Mouse (Mus musculus) neural tube, embryonic 11.5 days (tissue): ENCODE measurements around the gene Thbs3. TPM values are rescaled to one million over a fixed set of nuclear protein-coding genes. Genes with fewer than 3 reads are reported as not detected.
A peak's percentile ranks its signal among the peaks of the same experiment; 100 is the strongest.

ENCODE experiments used
- ATAC-seq: fragments of 200-750 bp; cut with Nextera tagmentation; 2 replicates; pipeline ENCODE4 v1.8.0; 2017; ENCODE audit warnings: moderate number of reproducible peaks, mild to moderate bottlenecking, moderate TSS enrichment, moderate library complexity; ENCODE audit not compliant: insufficient read depth, low FRiP score, low TSS enrichment
- DNase-seq: peaks from one replicate; pipeline ENCODE4 v3.0.0-alpha.2; 2015; ENCODE audit warnings: low spot score
- H3K27ac ChIP-seq: fragments of 300-500 bp; sonication (generic); 2 replicates; pipeline ENCODE4 v1.5.1; 2014; ENCODE audit warnings: low read depth, mild to moderate bottlenecking, low read length
- H3K27me3 ChIP-seq: fragments of 300-500 bp; sonication (generic); 2 replicates; pipeline ENCODE4 v1.6.1; 2014; ENCODE audit warnings: mild to moderate bottlenecking, low read length, mixed read lengths; ENCODE audit not compliant: control insufficient read depth, insufficient read depth
- H3K36me3 ChIP-seq: fragments of 300-500 bp; sonication (generic); 2 replicates; pipeline ENCODE4 v1.6.1; 2014; ENCODE audit warnings: mild to moderate bottlenecking, low read length, moderate library complexity, mixed read lengths; ENCODE audit not compliant: control insufficient read depth, insufficient read depth
- H3K4me1 ChIP-seq: fragments of 300-500 bp; sonication (generic); 2 replicates; pipeline ENCODE4 v1.6.1; 2014; ENCODE audit warnings: low read length, mixed read lengths; ENCODE audit not compliant: control insufficient read depth, insufficient read depth
- H3K4me2 ChIP-seq: fragments of 300-500 bp; sonication (generic); 2 replicates; pipeline ENCODE4 v1.6.1; 2014; ENCODE audit warnings: low read depth, mild to moderate bottlenecking, moderate library complexity
- H3K4me3 ChIP-seq: fragments of 300-500 bp; sonication (generic); 2 replicates; pipeline ENCODE4 v1.5.1; 2014; ENCODE audit warnings: low read depth, low read length
- H3K9ac ChIP-seq: fragments of 300-500 bp; sonication (generic); 2 replicates; pipeline ENCODE4 v1.6.1; 2014; ENCODE audit warnings: mild to moderate bottlenecking, low read length
- H3K9me3 ChIP-seq: fragments of 300-500 bp; sonication (generic); 2 replicates; pipeline ENCODE4 v1.6.1; 2016; ENCODE audit warnings: low read length; ENCODE audit not compliant: control insufficient read depth
- WGBS: fragments of 180-500 bp; shearing (Covaris S2); extraction: QIAGEN DNeasy Blood & Tissue Kit; methylation state at CpG from one replicate; pipeline ENCODE4 v1.1.7; 2014; 5-methylcytosine and 5-hydroxymethylcytosine counted together
- polyA plus RNA-seq: library from polyadenylated mRNA; unstranded; fragments of >200 nt; fragmentation: Nextera tagmentation; extraction: Ambion mirVana; gene quantifications from 2 replicates; pipeline ENCODE4 v1.2.1, GENCODE M21; 2014

Thbs3 gene
- polyA plus RNA-seq, 1 experiment from 2014 or later = 26.3 TPM

- no peak overlapping the region for H3K27ac ChIP-seq
- peaks cover 2% of the 10 kb centered on the region; the same call in 1 of the 2 replicates for H3K36me3 ChIP-seq
- DNase-seq = no peak
- no peaks in the 10 kb centered on the region for H3K4me1 ChIP-seq
- no peak for ATAC-seq
- no peak overlapping the region for H3K4me2 ChIP-seq
- H3K27me3 ChIP-seq = no peaks in the 10 kb centered on the region
- H3K9ac ChIP-seq = no peak overlapping the region
- 80% methylated on average over 8 of the region's 8 CpGs for WGBS
- no peaks in the 10 kb centered on the region for H3K9me3 ChIP-seq
- H3K4me3 ChIP-seq = no peak overlapping the region
These were observed 24.5 kb upstream of the Thbs3 start for GRCm38 (mm10) chr3:89190436-89190835.

GRCm38 (mm10) chr3:89193351-89193750 is 21.6 kb upstream of the Thbs3 start:
- Histone ChIP-seq H3K27ac (no peak overlapping the region), H3K4me2 (no peak overlapping the region), H3K4me3 (no peak overlapping the region), H3K27me3 (no peaks in the 10 kb centered on the region), H3K36me3 (no peaks in the 10 kb centered on the region), H3K9me3 (no peaks in the 10 kb centered on the region), H3K9ac (no peak overlapping the region), H3K4me1 (peaks cover 5% of the 10 kb centered on the region; the same call in 1 of the 2 replicates)
- DNase-seq (no peak), ATAC-seq (no peak)
- 75% methylated on average over 1 of the region's 1 CpGs for WGBS

GRCm38 (mm10) chr3:89193853-89194252 is 21.1 kb upstream of the Thbs3 start:
- DNase-seq (no peak), ATAC-seq (no peak)
- Histone ChIP-seq H3K36me3 (no peaks in the 10 kb centered on the region), H3K27ac (no peak overlapping the region), H3K9me3 (no peaks in the 10 kb centered on the region), H3K9ac (no peak overlapping the region), H3K4me3 (no peak overlapping the region), H3K27me3 (no peaks in the 10 kb centered on the region), H3K4me2 (no peak overlapping the region), H3K4me1 (peaks cover 5% of the 10 kb centered on the region; the same call in 1 of the 2 replicates)
- 87% methylated on average over 2 of the region's 2 CpGs for WGBS

GRCm38 (mm10) chr3:89195979-89196877 is 18.8 kb upstream of the Thbs3 start:
- 9% methylated on average over 33 of the region's 33 CpGs for WGBS

GRCm38 (mm10) chr3:89199839-89200238 is 15.1 kb upstream of the Thbs3 start:
- ATAC-seq = no peak
- H3K27me3 ChIP-seq = no peaks in the 10 kb centered on the region
- 80% methylated on average over 3 of the region's 3 CpGs for WGBS

More at GRCm38 (mm10) chr3:89195979-89196877, 18.8 kb upstream of the Thbs3 start:
- peaks cover 5% of the 10 kb centered on the region; the same call in 1 of the 2 replicates for H3K4me1 ChIP-seq
- peak; percentile 93 for ATAC-seq
- no peaks in the 10 kb centered on the region for H3K27me3 ChIP-seq
- peak overlapping the region; percentile 53 for H3K9ac ChIP-seq
- no peaks in the 10 kb centered on the region for H3K36me3 ChIP-seq
- H3K27ac ChIP-seq = peak overlapping the region; percentile 69
- H3K4me2 ChIP-seq = peak overlapping the region; percentile 54
- peak; percentile 95 for DNase-seq
- peak overlapping the region; percentile 32 for H3K4me3 ChIP-seq
- no peaks in the 10 kb centered on the region for H3K9me3 ChIP-seq

GRCm38 (mm10) chr3:89202253-89203141 is 12.5 kb upstream of the Thbs3 start, which contains the start of gene Gba:
Gene Gba (plus strand): TSS chr3:89202928.
- WGBS = 27% methylated on average over 13 of the region's 13 CpGs
- peak; percentile 82; the same call in 1 of the 2 replicates for ATAC-seq
- Histone ChIP-seq H3K27me3 (no peaks in the 10 kb centered on the region), H3K4me1 (peaks cover 5% of the 10 kb centered on the region), H3K36me3 (peaks cover 3% of the 10 kb centered on the region; the same call in 1 of the 2 replicates), H3K9me3 (no peaks in the 10 kb centered on the region), H3K4me2 (peak within 1 kb of the TSS; percentile 71), H3K27ac (no peak within 1 kb of the TSS), H3K9ac (peak within 1 kb of the TSS; percentile 52), H3K4me3 (peak within 1 kb of the TSS; percentile 46)
- peak; percentile 87 for DNase-seq

More at GRCm38 (mm10) chr3:89199839-89200238, 15.1 kb upstream of the Thbs3 start:
- no peaks in the 10 kb centered on the region for H3K9me3 ChIP-seq
- H3K36me3 ChIP-seq = no peaks in the 10 kb centered on the region
- no peak overlapping the region for H3K27ac ChIP-seq
- no peak overlapping the region for H3K9ac ChIP-seq
- H3K4me1 ChIP-seq = peaks cover 10% of the 10 kb centered on the region
- no peak overlapping the region for H3K4me2 ChIP-seq
- no peak for DNase-seq
- H3K4me3 ChIP-seq = no peak overlapping the region

- WGBS = 44% methylated on average over 5 of the region's 5 CpGs
- Histone ChIP-seq H3K4me3 (peak overlapping the region; percentile 46), H3K4me1 (peaks cover 5% of the 10 kb centered on the region), H3K9me3 (no peaks in the 10 kb centered on the region), H3K4me2 (peak overlapping the region; percentile 71), H3K27ac (no peak overlapping the region), H3K9ac (peak overlapping the region; percentile 52), H3K27me3 (no peaks in the 10 kb centered on the region), H3K36me3 (peaks cover 8% of the 10 kb centered on the region; the same call in 1 of the 2 replicates)
- ATAC-seq (no peak; the same call in 1 of the 2 replicates), DNase-seq (no peak)
These were observed 11.9 kb upstream of the Thbs3 start for GRCm38 (mm10) chr3:89203142-89203514.

- Histone ChIP-seq H3K9me3 (no peaks in the 10 kb centered on the region), H3K4me2 (no peak overlapping the region), H3K4me1 (peaks cover 5% of the 10 kb centered on the region), H3K36me3 (peaks cover 18% of the 10 kb centered on the region), H3K4me3 (no peak overlapping the region), H3K9ac (no peak overlapping the region), H3K27me3 (no peaks in the 10 kb centered on the region), H3K27ac (no peak overlapping the region)
- DNase-seq (no peak), ATAC-seq (no peak)
- 91% methylated on average over 7 of the region's 7 CpGs for WGBS
These were observed 8.9 kb upstream of the Thbs3 start for GRCm38 (mm10) chr3:89206079-89206478.
